Mouse (Mus musculus): ENCODE results near the gene Zwilch.
A peak's percentile ranks its signal among the peaks of the same experiment; 100 is the strongest.
"Not testable (repeated sequence)": the region's sequence is repeated elsewhere in the genome, so short reads cannot be mapped to it uniquely, and the experiment has no call there.

The Zwilch gene

DNA sequence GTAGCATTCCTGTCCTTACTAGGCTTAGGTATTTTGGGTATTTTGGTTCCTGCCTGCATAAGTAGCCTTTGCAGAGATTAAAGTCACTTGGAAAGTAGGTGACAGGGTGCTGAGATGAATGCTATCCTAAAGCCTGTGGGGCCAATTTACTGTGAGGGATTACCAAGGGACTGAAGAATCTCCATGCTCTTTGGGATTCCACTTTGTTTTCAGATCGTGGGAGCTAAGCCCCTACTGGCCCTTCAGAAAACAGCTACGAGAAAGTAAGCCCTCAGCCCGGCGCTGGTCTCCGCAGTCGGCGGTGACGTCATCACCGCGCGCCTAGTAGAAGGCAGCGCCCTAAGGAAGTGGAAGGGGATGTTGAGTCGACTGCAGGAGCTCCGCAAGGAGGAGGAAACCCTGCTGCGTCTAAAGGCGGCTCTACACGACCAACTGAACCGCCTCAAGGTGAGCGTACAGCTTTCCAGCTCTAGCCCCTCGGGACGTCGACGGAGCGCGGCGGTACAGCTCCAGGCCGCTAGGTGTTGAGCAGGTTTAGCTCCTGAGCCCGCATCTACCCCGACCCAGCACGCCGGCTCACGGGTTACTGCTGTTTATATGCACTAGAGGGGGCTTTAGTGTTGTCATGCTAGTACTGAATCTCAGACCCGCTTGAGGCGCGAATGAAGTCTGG lies 6.2 kb upstream of the Zwilch start, which contains the start of gene Snapc5:
Gene Snapc5 (plus strand): TSS at position 301 of the 673 bp plus-strand sequence.
- peak; percentile 95 for DNase-seq (ENCODE audit: low read depth)

DNA sequence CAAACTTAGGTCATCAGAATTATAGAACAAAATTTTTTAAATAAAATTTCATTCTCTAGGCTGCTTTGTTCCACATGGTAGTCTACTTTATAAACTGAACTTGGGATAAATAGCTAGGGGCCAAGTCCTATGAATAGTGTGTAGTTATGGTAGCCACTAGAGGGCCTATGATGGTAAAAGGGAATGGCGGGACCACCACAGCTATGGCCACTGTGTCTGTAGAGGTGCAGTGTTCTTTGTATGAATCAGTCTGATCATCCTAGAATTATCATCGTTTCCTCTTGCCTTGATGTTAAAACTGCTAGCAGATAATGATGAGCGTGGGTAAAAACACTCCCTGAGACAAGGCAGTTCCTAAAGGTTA lies 5.7 kb upstream of the Zwilch start:
- peak; percentile 54 for DNase-seq (ENCODE audit: low read depth)

DNA sequence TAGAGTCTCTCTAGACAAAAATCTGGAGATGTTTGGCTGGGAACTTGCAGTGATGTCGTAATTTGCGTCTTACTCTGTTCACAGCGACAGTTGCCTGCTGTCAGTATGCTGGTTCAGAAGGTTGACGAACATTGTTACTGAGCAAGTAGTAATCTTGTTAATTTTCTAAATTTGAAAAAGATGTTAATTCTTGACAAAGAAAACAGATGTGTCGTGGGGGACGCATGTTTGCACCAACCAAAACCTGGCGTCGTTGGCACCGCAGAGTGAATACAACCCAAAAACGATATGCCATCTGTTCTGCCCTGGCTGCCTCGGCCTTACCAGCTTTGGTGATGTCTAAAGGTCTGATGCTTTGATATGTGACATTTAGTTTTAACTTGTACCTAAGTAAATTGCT lies 2.5 kb upstream of the Zwilch start:
- DNase-seq (ENCODE audit: low read depth), result no peak

DNA sequence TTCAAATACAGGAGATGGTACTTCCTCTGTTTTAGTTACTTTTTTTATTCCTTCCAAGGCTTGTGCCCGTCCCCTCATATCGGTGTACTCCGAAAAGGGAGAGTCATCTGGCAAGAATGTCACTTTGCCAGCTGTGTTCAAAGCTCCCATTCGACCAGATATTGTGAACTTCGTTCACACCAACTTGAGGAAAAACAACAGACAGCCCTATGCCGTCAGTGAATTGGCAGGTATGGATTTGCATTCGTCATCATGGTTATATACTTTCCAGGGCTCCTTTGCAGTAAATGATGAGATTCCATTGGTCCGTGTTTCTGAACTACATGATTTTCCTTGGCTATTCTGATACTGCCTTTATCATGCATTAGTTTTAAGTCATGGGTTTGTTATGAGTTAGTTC lies 1.9 kb upstream of the Zwilch start:
- DNase-seq (ENCODE audit: low read depth), result peak; percentile 14

DNA sequence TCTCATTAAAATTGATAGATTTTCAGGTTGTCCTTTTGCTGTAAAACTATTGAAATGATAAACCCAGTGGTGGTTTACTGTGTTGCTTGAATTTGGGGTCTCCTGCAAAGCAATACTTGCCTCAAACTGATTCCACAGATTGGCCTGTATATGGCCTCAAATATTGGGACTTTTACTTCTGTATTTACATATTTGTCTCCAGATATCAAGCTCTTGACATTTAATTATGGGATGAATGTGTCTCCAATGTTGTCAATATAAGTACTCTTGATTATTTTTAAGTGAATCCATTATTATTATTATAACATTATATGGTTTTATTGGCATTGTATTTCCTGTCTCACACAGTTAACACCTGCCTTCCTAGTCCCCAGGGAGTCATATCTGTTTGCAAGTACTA lies 1.4 kb upstream of the Zwilch start:
- DNase-seq (ENCODE audit: low read depth), result no peak

DNA sequence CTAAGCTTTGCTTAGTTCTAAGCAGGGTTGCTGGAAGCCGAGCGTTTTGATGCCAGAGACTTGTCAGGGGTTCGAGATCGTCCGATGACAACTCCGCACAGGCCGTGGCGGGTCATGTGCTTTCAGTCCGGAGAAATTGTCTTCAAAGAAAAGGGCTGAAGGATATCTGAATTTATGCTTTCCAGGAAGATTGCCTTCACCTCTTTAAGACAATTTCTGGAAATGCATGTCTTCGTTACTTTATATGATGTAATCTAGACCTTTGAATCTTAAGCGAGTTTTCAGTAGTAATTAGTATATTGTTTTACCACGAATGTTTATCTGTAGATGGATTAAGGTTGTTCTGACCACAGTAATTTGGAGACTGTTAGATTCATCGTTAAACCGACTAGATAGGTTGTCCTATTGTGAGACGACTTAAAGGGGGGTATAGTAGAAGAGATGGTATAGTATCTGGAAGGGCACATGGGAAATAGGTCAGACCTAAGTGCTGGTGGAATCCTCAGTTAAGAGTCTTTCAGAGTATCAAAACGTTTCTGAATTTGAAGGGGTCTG lies 839 bp upstream of the Zwilch start:
- DNase-seq (ENCODE audit: low read depth), result no peak

DNA sequence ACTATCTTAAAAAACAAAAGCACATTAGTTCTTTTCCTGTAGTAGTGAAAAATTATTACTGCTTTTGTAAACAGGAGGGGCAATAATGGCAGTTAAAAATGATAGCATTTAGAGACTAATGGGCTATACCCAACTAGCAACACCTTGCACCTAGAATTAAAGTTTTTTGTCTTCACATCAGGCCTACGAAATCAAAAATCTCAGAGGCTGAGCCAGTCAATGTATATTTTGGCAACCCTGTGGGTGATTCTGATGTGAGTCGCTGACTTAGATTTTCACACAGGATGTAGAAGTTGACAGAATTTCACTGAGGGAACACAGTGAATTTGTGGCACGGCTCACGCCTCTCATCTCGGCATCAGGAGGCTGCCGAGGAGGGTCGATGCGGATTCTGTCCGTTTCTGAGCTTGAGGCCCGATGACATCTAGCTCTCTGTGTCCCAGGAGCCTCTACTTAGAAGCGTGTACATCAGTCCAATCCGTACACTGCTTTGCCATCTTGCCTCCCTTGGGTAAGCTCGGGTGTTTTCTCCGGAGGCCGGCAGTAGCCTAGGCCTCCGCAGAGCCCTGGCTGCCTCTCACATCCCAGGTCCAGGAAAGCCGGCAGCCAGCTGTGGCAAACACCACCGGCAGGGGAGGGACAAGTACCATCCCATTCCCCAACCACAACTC lies 624 bp downstream of the Zwilch start:
- no peak for DNase-seq (ENCODE audit: low read depth)

DNA sequence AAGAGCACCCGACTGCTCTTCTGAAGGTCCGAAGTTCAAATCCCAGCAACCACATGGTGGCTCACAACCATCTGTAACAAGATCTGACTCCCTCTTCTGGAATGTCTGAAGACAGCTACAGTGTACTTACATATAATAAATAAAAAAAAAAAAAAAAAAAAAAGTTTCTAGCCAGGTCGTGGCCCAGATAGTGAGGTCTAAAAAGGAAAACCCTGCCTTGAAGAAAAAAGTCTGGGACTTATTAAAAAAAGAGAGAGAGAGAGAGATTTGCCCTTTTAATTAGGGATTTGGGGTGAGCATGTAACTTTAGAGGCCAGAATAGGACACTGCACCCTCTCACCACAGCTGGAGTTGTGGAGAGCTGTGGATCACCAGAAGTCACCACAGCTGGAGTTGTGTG lies 2.9 kb downstream of the Zwilch start:
- DNase-seq (ENCODE audit: low read depth), result not testable (repeated sequence)

DNA sequence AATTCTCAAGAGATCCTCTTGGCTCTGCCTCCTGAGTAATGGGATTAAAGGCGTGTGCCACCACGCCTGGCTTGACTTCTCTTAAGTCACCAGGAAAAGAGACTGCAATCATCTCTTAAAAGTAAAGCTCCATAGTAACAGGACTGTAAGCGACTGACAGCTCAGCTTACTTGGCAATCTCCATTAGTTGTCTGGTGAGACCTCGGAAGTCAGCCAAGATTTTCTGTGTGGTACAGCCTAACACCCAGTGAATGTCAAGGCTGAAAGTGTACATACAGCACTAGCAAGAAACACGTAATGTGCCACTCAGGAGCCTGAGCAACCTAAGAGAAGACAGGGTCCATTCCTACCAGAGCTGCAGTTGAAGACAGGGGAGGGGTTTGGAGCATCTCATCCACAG lies 12.4 kb downstream of the Zwilch start:
- no peak for DNase-seq (ENCODE audit: low read depth)

DNA sequence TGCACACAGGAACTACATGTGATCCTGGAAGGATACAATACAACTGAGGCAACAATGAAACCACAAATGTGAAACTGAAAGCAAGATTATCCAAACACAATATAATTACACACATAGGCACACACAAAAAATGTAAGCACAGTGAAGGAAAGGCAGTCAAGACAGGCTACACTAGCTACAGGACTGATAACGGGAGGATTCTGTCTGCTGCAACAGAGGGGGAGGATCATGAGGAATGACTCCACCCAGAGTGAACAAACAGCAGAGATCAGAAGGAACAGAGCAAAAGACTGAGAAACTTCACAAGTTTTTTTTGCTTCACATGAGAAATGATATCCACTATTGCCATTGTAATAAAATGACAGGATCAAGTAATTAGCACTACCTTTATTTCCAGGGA lies 16.3 kb downstream of the Zwilch start:
- DNase-seq (ENCODE audit: low read depth), result no peak

DNA sequence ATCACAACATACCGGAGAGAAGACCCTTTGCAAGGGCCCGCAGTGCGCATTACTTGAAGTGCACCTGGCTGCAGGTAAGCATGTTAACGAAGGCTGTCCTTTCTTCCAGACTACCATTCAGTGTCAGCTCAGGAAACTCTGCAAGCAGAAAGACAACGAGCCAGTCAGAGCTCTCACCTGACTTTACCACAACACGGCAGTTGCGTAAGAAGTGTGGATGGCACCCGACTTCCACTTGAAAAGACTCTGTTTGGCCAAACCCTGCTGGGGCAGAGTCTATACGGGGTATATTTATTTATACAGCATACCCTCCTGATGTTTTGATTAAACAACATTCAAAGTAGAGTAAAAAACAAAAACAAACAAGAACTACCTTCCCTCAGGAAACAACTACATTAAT lies 33.0 kb downstream of the Zwilch start:
- DNase-seq (ENCODE audit: low read depth), result no peak

DNA sequence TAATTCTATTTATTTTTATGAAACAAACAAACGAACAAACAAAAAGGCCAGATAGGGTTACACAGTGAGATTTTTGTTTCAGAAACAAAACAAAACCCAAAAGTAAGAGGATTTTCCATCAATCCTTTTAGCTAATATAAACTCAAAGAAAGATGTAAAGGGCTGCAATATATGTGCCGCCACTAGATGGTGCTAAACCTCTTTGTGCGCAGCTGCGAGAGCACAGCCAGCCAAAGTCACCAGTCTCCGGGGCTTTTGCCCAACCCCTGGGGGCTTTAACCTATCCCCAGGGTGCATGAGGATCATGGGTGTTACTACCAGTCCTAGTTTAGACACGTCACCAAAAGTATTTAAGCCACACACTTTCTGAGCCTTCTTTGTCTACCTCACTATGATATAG lies 34.0 kb downstream of the Zwilch start:
- peak; percentile 72 for DNase-seq (ENCODE audit: low read depth)

DNA sequence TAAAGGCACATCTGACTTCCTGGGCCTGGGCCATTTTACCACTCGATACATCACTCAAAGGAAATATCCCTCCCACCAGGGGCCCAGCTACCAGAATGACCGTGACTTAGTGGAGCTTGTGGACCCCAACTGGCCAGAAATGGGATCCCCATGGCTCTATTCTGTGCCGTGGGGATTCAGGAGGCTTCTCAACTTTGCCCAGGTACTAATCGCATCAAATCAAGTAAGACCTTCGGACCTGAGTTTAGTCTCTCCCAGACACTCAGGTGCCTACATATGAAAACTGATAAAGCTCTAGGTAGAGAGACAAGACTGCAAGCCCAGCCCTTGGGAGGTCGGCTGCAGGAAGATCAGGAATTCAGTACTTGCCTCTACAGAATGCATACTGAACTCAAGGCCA lies 41.3 kb downstream of the Zwilch start:
- no peak for DNase-seq (ENCODE audit: low read depth)

DNA sequence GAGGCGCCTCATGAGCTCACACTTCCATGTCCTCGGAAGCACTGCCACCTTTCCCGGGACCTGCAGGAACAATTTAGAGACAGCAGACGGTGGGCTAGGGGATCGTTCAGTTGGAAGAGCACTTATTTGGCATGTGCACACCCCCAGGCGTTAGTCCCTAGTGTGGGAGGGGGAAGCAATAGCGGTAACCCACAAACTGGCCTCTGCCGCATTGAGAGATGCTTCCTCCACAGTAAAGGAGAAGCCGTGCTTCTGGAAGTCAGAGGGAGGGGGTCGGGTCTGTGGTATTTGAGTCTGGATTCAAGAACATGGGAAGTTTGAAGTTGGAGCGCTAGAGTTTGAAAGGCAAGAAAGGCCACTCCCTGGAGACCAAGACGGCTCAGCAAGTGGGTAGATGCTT lies 46.8 kb downstream of the Zwilch start:
- DNase-seq (ENCODE audit: low read depth), result no peak

DNA sequence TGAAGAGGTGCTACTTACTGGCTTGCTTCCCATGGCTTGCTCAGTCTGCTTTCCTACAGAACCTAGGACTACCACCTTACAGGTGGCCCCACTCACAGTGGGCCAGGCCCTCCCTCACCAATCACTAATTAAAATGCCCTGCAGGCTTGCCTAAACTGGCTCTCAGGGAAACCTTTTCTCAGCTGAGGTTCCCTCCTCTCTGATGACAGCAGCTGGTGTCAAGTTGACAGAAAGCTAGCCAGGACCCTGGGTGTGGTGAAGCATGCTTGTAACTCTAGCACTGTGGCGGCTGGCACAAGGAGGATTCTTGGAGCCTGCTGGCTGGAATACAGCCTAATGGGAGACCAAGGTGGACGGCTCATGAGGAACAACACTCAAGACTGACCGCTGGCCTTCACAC lies 47.6 kb downstream of the Zwilch start:
- peak; percentile 30 for DNase-seq (ENCODE audit: low read depth)

DNA sequence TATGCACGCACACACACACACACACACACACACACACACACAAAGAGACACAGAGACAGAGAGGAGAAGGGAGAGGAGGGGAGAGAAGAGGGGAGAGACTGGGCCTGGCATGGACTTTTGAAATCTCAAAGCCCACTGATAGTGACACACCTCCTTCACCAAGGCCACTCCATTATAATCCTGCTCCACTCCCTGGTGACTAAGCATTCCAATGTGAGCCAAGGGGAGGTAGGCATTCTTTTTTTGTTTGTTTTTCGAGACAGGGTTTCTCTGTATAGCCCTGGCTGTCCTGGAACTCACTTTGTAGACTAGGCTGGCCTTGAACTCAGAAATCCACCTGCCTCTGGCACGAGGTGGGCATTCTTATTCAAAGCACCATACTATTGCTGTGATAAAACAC lies 48.1 kb downstream of the Zwilch start:
- DNase-seq (ENCODE audit: low read depth), result peak; percentile 36

DNA sequence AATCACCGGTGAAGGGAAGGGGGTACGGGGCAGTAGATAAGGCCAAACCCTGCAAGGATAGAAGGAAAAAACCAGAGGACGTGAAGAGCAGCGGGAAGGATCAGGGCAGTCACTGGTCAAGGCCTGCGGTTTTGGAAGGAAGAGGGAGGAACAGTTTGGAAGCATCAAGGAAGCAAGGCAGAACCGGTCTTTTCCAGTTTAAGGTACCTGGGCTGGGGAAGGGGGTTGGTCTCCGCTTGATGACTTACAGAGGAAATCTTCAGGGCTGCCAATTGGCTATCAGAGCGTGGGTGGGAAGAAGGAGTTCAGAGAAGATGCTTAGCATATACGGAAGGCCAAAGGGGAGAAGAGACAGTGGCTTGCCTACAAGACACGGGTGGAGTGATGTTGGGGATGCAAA lies 50.3 kb downstream of the Zwilch start:
- DNase-seq (ENCODE audit: low read depth), result no peak

DNA sequence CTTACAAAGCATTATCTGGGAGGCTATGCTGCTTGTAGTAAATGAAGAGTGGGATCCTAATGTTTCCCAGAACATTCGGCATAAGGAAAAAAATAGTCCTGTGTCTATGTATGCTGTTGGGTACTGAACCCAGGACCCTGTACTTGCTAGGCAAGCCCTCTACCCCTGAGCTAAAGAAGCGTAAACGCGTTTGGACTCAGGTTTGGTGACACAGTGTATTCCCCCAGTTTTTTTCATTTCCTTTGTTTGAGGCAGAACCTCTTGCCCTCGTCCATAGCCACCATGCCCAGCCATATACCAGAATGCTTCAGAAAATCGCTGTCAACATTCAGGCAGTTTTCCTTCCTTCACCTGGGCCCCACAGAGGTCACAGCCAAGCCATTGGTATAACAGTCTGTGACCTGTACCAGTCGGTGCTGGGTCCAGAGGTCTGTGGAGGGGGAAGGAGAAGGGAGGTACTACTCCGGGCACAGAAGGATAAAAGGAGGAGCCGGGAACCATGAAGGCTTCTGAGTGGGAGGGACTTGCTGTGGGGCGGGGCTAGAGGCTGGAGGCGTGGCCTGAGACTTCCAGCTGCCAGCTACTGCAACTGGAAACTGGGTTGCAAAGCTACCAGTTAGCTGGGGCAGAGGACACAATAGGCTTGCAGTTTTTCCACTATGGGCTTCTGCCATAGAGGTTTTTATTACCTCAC lies 52.2 kb downstream of the Zwilch start:
- DNase-seq (ENCODE audit: low read depth), result peak; percentile 65

DNA sequence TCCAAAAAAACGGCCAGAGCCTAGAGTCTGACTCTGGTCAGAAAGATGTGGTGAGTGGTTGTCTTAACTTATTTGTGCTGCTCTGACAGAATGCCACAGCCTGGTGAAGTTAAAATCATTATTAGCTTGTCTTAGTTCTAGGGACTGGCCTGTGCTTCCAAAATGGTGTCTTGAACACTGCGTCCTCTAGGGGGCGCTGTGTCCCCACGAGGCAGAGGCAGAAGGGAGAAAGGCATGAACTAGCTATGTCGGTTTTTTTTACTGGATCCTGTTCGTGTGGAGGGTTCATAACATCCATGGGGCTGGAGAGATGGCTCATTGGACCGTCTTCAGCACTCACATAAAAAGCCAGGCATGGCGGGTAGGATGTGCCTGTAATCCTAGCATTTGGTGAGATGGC lies 53.0 kb downstream of the Zwilch start:
- peak; percentile 84 for DNase-seq (ENCODE audit: low read depth)

DNA sequence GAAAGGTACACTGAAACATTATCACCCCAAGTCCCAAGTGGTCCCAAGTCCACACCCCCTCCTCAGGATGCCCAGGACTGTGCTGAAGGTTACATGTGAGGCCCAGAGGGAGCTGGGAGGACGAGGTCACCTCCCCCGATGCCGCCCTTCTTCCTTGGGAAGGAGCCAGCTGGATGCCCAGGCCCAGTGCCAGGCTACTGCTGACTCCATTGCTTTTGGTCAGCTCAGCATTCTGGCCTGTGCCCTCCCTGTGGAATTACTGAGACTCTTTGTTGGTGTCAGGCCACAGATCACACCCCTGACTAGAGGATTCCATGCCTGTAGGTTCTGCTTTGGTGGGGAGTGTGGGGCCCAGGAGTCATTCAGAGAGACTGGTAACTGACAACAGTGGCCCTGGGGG lies 56.0 kb downstream of the Zwilch start, which contains the start of gene Lctl:
Gene Lctl (plus strand): TSS at position 272 of the 400 bp plus-strand sequence.
- no peak for DNase-seq (ENCODE audit: low read depth)

DNA sequence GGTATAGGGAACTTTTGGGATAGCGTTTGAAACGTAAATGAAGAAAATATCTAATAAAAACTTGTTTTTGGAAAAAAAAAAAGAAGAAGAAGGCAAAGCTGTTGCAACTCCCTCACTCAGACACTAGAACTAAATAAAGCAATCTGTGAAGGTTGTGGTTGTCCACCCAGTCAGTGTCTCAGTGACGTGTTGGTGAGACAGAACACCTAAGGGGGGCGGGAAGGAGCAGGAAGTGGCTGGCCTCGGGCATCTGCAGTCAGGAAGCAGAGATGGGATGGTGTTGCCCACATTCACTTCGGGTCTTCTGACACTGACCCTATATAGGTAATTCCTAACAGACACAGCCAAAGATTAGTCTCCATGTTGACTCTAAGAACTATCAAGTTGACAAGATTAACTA lies 57.1 kb downstream of the Zwilch start:
- no peak for DNase-seq (ENCODE audit: low read depth)

DNA sequence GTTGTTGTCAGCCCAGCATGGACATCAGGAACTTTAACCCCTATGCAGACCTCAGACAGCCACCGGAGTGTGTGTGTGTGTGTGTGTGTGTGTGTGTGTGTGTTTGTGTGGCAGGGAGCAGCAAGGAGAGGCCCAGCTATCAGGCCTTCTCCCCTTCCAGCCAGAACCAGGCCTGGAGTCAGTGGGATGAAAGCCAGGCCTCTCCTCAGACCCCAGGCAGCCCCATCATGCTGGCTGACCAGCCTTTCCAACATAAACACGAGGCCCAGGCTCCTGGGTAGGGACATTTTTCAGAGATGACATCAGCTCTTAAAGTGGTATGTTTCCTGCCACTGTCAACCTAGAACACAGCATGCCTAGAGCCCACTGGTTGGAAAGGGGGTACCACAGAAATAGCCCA lies 58.3 kb downstream of the Zwilch start:
- peak; percentile 79 for DNase-seq (ENCODE audit: low read depth)

DNA sequence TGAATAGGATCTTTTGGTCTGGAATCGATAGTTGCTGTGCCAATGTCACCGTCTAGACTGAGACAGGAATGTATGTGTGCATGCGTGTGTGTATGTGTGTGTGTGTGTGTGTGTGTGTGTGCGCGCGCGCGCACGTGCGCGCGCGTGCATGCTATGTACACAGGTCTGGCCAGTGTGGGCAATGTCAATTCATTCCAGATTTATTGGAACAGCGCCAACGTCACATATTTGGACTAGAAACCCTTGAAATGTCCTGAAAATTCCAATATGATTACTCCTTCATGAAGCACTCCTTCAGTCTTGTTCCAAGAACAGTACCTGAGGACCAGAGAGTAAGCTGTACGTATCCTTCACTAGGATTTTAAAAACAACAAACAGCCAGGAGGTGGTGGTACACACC lies 62.4 kb downstream of the Zwilch start:
- no peak for DNase-seq (ENCODE audit: low read depth)
